Mouse (Mus musculus) stomach, embryonic 14.5 days (tissue): ENCODE measurements around the gene Pla2g3. TPM values are rescaled to one million over a fixed set of nuclear protein-coding genes. Genes with fewer than 3 reads are reported as not detected.

ENCODE experiments used
- ATAC-seq: fragments of 200-750 bp; cut with Nextera tagmentation; 2 replicates; pipeline ENCODE4 v1.8.0; 2017; ENCODE audit warnings: low read depth, moderate TSS enrichment; ENCODE audit not compliant: insufficient number of reproducible peaks, insufficient read depth, low FRiP score
- H3K27ac ChIP-seq: fragments of 300-500 bp; sonication (generic); 2 replicates; pipeline ENCODE4 v1.5.1; 2014; ENCODE audit warnings: mild to moderate bottlenecking, low read length, moderate library complexity, mixed read lengths
- H3K27me3 ChIP-seq: fragments of 300-500 bp; sonication (generic); 2 replicates; pipeline ENCODE4 v1.6.1; 2014; ENCODE audit warnings: low read length, control low read depth, mixed read lengths; ENCODE audit not compliant: control insufficient read depth, insufficient read depth
- H3K36me3 ChIP-seq: fragments of 300-500 bp; sonication (generic); 2 replicates; pipeline ENCODE4 v1.6.1; 2014; ENCODE audit warnings: mild to moderate bottlenecking, control low read depth, low read length, moderate library complexity, mixed read lengths; ENCODE audit not compliant: control insufficient read depth, insufficient read depth
- H3K4me1 ChIP-seq: fragments of 300-500 bp; sonication (generic); 2 replicates; pipeline ENCODE4 v1.6.1; 2014; ENCODE audit warnings: low read length, control low read depth, mixed read lengths; ENCODE audit not compliant: control insufficient read depth, insufficient read depth
- H3K4me2 ChIP-seq: fragments of 300-500 bp; sonication (generic); replicated peaks from 2 replicates; pipeline ENCODE4 v1.6.1; 2014; ENCODE audit warnings: low read depth, low read length, control low read depth
- H3K4me3 ChIP-seq: fragments of 300-500 bp; sonication (generic); 2 replicates; pipeline ENCODE4 v1.5.1; 2014; ENCODE audit warnings: low read depth, low read length, control low read depth
- H3K9ac ChIP-seq: fragments of 300-500 bp; sonication (generic); replicated peaks from 2 replicates; pipeline ENCODE4 v1.6.1; 2014; ENCODE audit warnings: low read depth, mild to moderate bottlenecking, control low read depth, low read length, moderate library complexity, mixed read lengths
- H3K9me3 ChIP-seq: fragments of 300-500 bp; sonication (generic); 2 replicates; pipeline ENCODE4 v1.6.1; 2016; ENCODE audit warnings: low read depth, low read length, control low read depth; ENCODE audit not compliant: control insufficient read depth
- WGBS: fragments of 180-500 bp; shearing (Covaris S2); extraction: QIAGEN DNeasy Blood & Tissue Kit; methylation state at CpG from one replicate; pipeline ENCODE4 v1.1.7; 2014; 5-methylcytosine and 5-hydroxymethylcytosine counted together
- polyA plus RNA-seq: library from polyadenylated mRNA; unstranded; fragments of >200 nt; fragmentation: Nextera tagmentation; extraction: Ambion mirVana; gene quantifications from 2 replicates; pipeline ENCODE4 v1.2.1, GENCODE M21; 2014

Gene Pla2g3
- polyA plus RNA-seq, 1 experiment from 2014 or later = 0.17 TPM

DNA sequence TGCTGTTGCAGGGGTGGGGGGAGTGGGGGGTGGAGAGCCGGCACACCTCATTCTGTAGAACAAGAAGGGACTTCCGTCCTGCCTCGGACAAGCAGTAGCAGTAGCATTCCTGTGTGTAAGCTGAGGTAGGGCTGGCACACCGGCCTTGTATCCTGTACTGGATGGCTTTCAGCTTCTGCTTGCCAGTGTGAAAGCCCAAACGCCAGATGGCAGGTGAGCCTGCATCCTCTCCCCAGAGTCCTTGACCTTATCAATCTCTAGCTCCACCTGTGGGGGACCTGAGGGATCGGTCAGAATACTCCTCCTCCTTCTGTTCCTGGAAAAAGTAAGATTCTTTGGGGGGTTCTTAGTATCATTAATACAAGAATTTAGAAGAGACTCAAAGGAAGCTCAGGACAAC lies 34.6 kb upstream of the Pla2g3 start:
- 54% methylated on average over 6 of the region's 6 CpGs for WGBS
- peak overlapping the region; percentile 78 for H3K4me3 ChIP-seq

DNA sequence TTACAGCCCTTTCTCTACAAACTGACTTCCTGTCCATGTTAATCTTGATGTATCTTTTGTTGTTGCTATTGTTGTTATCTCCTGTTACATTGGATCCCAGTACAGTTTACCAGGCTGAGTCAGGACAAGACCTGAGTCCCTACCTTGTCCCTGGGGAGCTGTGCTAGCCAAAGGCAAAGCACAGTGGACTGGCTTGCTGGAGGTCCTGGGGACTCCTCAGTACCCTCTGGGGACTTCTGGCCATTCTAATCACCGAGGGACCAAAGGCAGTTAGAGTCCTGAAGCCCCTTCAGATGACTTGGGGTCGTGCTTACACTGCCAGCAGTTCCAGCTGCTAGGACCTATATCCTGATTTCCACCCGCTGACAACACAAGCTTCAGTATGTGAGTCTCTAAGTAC lies 33.6 kb upstream of the Pla2g3 start:
- H3K27ac ChIP-seq = no peak overlapping the region
- H3K4me3 ChIP-seq = no peak overlapping the region
- no peak for ATAC-seq
- no peaks in the 10 kb centered on the region for H3K9me3 ChIP-seq
- no peaks in the 10 kb centered on the region for H3K27me3 ChIP-seq
- WGBS = 96% methylated on average over 3 of the region's 3 CpGs
- no peak overlapping the region for H3K4me2 ChIP-seq
- H3K9ac ChIP-seq = no peak overlapping the region
- no peaks in the 10 kb centered on the region; the same call in 1 of the 2 replicates for H3K36me3 ChIP-seq
- peaks cover 12% of the 10 kb centered on the region for H3K4me1 ChIP-seq

More for the DNA sequence above, 34.6 kb upstream of the Pla2g3 start:
- Histone ChIP-seq H3K9ac (no peak overlapping the region), H3K4me1 (peaks cover 12% of the 10 kb centered on the region), H3K9me3 (no peaks in the 10 kb centered on the region), H3K27me3 (no peaks in the 10 kb centered on the region), H3K4me2 (peak overlapping the region; percentile 88), H3K27ac (no peak overlapping the region), H3K36me3 (no peaks in the 10 kb centered on the region; the same call in 1 of the 2 replicates)
- no peak for ATAC-seq

DNA sequence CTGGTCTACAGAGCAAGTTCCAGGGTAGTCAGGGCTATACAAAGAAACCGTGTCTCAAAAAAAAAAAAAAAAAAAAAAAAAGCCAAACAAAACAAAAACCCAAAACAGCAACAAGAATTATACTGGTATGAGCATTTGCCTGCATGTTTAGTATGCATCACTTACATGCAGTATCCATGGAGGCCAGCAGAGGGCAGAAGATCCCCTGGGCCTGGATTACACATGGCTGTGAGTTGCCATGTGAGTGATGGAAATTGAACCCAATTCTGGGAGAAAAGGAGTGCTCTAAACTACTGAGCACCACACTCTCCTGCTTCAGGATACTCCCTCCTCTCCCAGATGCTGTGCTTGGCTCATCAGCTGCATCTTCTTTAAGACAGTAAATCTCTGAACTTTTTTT lies 31.7 kb upstream of the Pla2g3 start:
- WGBS = 30% methylated on average over 1 of the region's 1 CpGs

DNA sequence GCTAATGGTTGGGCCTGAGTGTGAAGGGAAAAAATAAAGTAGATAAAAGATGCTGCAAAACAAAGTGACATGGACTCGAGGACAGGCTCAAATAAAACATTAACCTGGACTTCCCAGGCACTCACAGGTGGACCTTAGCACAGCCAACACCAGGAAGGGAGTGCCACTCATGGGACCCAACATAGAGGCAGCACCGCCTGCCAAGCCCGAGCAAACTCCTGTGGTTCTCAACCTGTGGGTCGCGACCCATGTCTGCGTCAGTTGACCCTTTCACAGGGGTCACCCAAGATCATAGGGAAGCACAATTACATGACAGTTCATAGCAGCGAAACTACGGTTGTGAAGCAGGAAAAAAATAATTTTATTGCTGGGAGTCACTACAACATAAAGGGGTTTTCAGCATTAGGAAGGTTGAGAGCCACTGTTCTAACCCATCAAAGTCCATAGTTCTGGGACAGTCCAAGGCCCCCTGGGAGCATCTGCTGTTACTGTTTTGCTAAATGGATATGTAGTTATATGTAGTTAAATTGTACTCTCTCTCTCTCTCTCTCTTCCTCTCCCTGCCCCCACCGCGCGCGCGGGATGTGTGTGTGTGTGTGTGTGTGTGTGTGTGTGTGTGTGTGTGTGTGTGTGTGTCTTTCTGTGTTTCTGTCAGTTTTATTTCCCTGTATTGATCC lies 29.5 kb upstream of the Pla2g3 start:
- H3K9me3 ChIP-seq = no peaks in the 10 kb centered on the region
- no peak for ATAC-seq
- no peaks in the 10 kb centered on the region for H3K27me3 ChIP-seq
- no peak overlapping the region for H3K27ac ChIP-seq
- WGBS = 81% methylated on average over 13 of the region's 13 CpGs
- no peaks in the 10 kb centered on the region; the same call in 1 of the 2 replicates for H3K36me3 ChIP-seq
- peaks cover under 1% of the 10 kb centered on the region; the same call in 1 of the 2 replicates for H3K4me1 ChIP-seq
- H3K4me2 ChIP-seq = no peak overlapping the region
- no peak overlapping the region for H3K4me3 ChIP-seq
- H3K9ac ChIP-seq = no peak overlapping the region

More for the DNA sequence above, 31.7 kb upstream of the Pla2g3 start:
- ATAC-seq = no peak
- Histone ChIP-seq H3K9ac (no peak overlapping the region), H3K27ac (no peak overlapping the region), H3K9me3 (no peaks in the 10 kb centered on the region), H3K27me3 (no peaks in the 10 kb centered on the region), H3K4me3 (no peak overlapping the region), H3K36me3 (no peaks in the 10 kb centered on the region; the same call in 1 of the 2 replicates), H3K4me2 (no peak overlapping the region), H3K4me1 (peaks cover 7% of the 10 kb centered on the region; the same call in 1 of the 2 replicates)

DNA sequence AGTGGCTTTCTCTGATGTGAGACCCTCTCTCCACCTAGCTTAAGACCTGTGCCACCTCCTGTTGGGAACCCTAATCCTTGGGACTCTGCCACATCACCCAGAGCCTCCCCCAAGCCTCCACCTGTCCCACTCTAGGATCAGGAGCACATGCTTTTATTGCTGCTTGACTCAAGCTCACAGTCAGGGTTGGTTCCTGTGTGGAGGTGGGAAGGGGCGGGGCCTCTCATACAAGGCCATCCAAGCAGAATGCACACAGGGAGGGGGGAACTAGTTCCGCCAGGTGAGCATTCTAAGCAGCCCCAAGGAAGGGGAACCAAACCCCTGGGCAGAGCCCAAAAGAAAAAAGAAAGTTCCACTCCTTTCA lies 29.0 kb upstream of the Pla2g3 start:
- no peak overlapping the region for H3K27ac ChIP-seq
- no peak overlapping the region for H3K4me3 ChIP-seq
- H3K4me1 ChIP-seq = no peaks in the 10 kb centered on the region
- no peaks in the 10 kb centered on the region for H3K27me3 ChIP-seq
- WGBS = 81% methylated on average over 2 of the region's 2 CpGs
- no peak for ATAC-seq
- no peak overlapping the region for H3K4me2 ChIP-seq
- H3K9ac ChIP-seq = no peak overlapping the region
- H3K36me3 ChIP-seq = no peaks in the 10 kb centered on the region; the same call in 1 of the 2 replicates
- no peaks in the 10 kb centered on the region for H3K9me3 ChIP-seq

DNA sequence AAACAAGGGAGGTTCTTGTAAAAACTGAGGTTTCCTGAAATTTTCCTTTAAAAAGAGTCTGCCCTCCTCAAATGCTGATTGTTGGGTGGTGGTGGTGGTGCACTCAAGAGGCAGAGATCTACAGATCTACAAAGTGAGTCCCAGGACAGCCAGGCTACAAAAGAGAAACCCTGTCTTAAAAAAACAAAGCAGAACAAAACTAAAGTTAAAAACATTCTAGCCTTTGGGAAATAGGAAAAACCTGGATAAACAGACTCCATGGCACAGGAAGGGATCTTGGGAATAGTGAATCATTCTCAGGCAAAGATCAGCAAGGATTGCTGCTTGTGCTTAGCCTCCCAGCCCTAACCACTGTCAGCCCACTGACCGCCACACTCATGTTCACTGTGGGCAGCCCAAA lies 25.2 kb upstream of the Pla2g3 start:
- Histone ChIP-seq H3K27ac (no peak overlapping the region), H3K36me3 (no peaks in the 10 kb centered on the region), H3K9me3 (no peaks in the 10 kb centered on the region), H3K4me3 (no peak overlapping the region), H3K9ac (no peak overlapping the region), H3K4me1 (no peaks in the 10 kb centered on the region), H3K4me2 (no peak overlapping the region), H3K27me3 (no peaks in the 10 kb centered on the region)
- no peak for ATAC-seq
- WGBS = 100% methylated on average over 1 of the region's 1 CpGs

- Histone ChIP-seq H3K4me3 (no peak overlapping the region), H3K27me3 (no peaks in the 10 kb centered on the region), H3K36me3 (no peaks in the 10 kb centered on the region), H3K9ac (no peak overlapping the region), H3K9me3 (no peaks in the 10 kb centered on the region), H3K4me1 (no peaks in the 10 kb centered on the region), H3K27ac (no peak overlapping the region), H3K4me2 (no peak overlapping the region)
- WGBS = 34% methylated on average over 11 of the region's 11 CpGs
- 0 out of 2 replicates have a peak, but pooled peaks have one; percentile 18 for ATAC-seq
These were observed 16.6 kb upstream of the Pla2g3 start for GRCm38 (mm10) chr11:3471448-3471850.

- no peaks in the 10 kb centered on the region for H3K4me1 ChIP-seq
- no peaks in the 10 kb centered on the region for H3K9me3 ChIP-seq
- no peak overlapping the region for H3K4me2 ChIP-seq
- H3K4me3 ChIP-seq = no peak overlapping the region
- H3K9ac ChIP-seq = no peak overlapping the region
- no peaks in the 10 kb centered on the region for H3K36me3 ChIP-seq
- WGBS = 32% methylated on average over 1 of the region's 1 CpGs
- ATAC-seq = peak; percentile 72; the same call in 1 of the 2 replicates
- no peaks in the 10 kb centered on the region for H3K27me3 ChIP-seq
- H3K27ac ChIP-seq = no peak overlapping the region
These were observed 15.6 kb upstream of the Pla2g3 start for GRCm38 (mm10) chr11:3472484-3472883.
